Mouse (Mus musculus) stomach, embryonic 16.5 days (tissue): ENCODE data around the gene Upp2. TPM values are rescaled to one million over a fixed set of nuclear protein-coding genes. Genes with fewer than 3 reads are reported as not detected.

Source experiments
- ATAC-seq: fragments of 200-750 bp; cut with Nextera tagmentation; 2 replicates; pipeline ENCODE4 v1.8.0; 2017; ENCODE audit warnings: moderate number of reproducible peaks, moderate TSS enrichment; ENCODE audit not compliant: insufficient read depth, low FRiP score
- H3K27ac ChIP-seq: fragments of 300-500 bp; sonication (generic); 2 replicates; pipeline ENCODE4 v1.5.1; 2014; ENCODE audit warnings: low read length
- H3K27me3 ChIP-seq: fragments of 300-500 bp; sonication (generic); 2 replicates; pipeline ENCODE4 v1.6.1; 2014; ENCODE audit warnings: low read length, control low read depth, mixed read lengths; ENCODE audit not compliant: control insufficient read depth, insufficient read depth
- H3K36me3 ChIP-seq: fragments of 300-500 bp; sonication (generic); 2 replicates; pipeline ENCODE4 v1.6.1; 2014; ENCODE audit warnings: low read length; ENCODE audit not compliant: control insufficient read depth, insufficient read depth
- H3K4me1 ChIP-seq: fragments of 300-500 bp; sonication (generic); 2 replicates; pipeline ENCODE4 v1.6.1; 2014; ENCODE audit warnings: low read length, control low read depth, mixed read lengths; ENCODE audit not compliant: control insufficient read depth, insufficient read depth
- H3K4me2 ChIP-seq: fragments of 300-500 bp; sonication (generic); 2 replicates; pipeline ENCODE4 v1.6.1; 2014; ENCODE audit warnings: low read depth, low read length, mixed read lengths
- H3K4me3 ChIP-seq: fragments of 300-500 bp; sonication (generic); replicated peaks from 2 replicates; pipeline ENCODE4 v1.5.1; 2014; ENCODE audit warnings: mild to moderate bottlenecking, low read length
- H3K9ac ChIP-seq: fragments of 300-500 bp; sonication (generic); 2 replicates; pipeline ENCODE4 v1.6.1; 2014; ENCODE audit warnings: low read length
- H3K9me3 ChIP-seq: fragments of 300-500 bp; sonication (generic); replicated peaks from 2 replicates; pipeline ENCODE4 v1.6.1; 2016; ENCODE audit warnings: low read length, control low read depth; ENCODE audit not compliant: control insufficient read depth
- WGBS: fragments of 180-500 bp; shearing (Covaris S2); extraction: QIAGEN DNeasy Blood & Tissue Kit; methylation state at CpG from one replicate; pipeline ENCODE4 v1.1.7; 2014; 5-methylcytosine and 5-hydroxymethylcytosine counted together
- polyA plus RNA-seq: library from polyadenylated mRNA; unstranded; fragments of >200 nt; fragmentation: Nextera tagmentation; extraction: Ambion mirVana; gene quantifications from 2 replicates; pipeline ENCODE4 v1.2.1, GENCODE M21; 2015

Gene Upp2
- polyA plus RNA-seq, 1 experiment from 2014 or later: 5.5 TPM

- H3K4me1 ChIP-seq: no peaks in the 10 kb centered on the region
- no peaks in the 10 kb centered on the region for H3K36me3 ChIP-seq
- H3K9me3 ChIP-seq: no peaks in the 10 kb centered on the region
- H3K27ac ChIP-seq: peak overlapping the region; percentile 87
- 0 out of 2 replicates have a peak overlapping the region, but pooled peaks have one; percentile 5 for H3K4me2 ChIP-seq
- peak; percentile 78 for ATAC-seq
- no peaks in the 10 kb centered on the region for H3K27me3 ChIP-seq
- no peak overlapping the region for H3K4me3 ChIP-seq
- WGBS: 39% methylated on average over 7 of the region's 7 CpGs
- H3K9ac ChIP-seq: no peak overlapping the region
Measured at GRCm38 (mm10) chr2:58829981-58830742, 263.1 kb downstream of the Upp2 start.

GRCm38 (mm10) chr2:58832253-58832980 lies 265.3 kb downstream of the Upp2 start:
- 92% methylated on average over 20 of the region's 20 CpGs for WGBS
- no peak for ATAC-seq
- no peak overlapping the region for H3K27ac ChIP-seq
- H3K4me1 ChIP-seq: no peaks in the 10 kb centered on the region
- H3K9me3 ChIP-seq: no peaks in the 10 kb centered on the region
- no peak overlapping the region for H3K4me2 ChIP-seq
- H3K27me3 ChIP-seq: no peaks in the 10 kb centered on the region
- H3K4me3 ChIP-seq: no peak overlapping the region
- no peak overlapping the region for H3K9ac ChIP-seq
- no peaks in the 10 kb centered on the region for H3K36me3 ChIP-seq

GRCm38 (mm10) chr2:58841021-58841420 lies 273.9 kb downstream of the Upp2 start:
- Histone ChIP-seq H3K27ac (no peak overlapping the region), H3K9me3 (no peaks in the 10 kb centered on the region), H3K9ac (no peak overlapping the region), H3K4me1 (peaks cover 2% of the 10 kb centered on the region; the same call in 1 of the 2 replicates), H3K36me3 (no peaks in the 10 kb centered on the region), H3K4me3 (no peak overlapping the region), H3K27me3 (no peaks in the 10 kb centered on the region), H3K4me2 (no peak overlapping the region)
- ATAC-seq: no peak
- WGBS: 56% methylated on average over 3 of the region's 3 CpGs

- Histone ChIP-seq H3K27me3 (no peaks in the 10 kb centered on the region), H3K4me1 (peaks cover 2% of the 10 kb centered on the region; the same call in 1 of the 2 replicates), H3K27ac (0 out of 2 replicates have a peak overlapping the region, but pooled peaks have one; percentile 18), H3K4me3 (no peak overlapping the region), H3K9ac (no peak overlapping the region), H3K36me3 (no peaks in the 10 kb centered on the region), H3K9me3 (no peaks in the 10 kb centered on the region), H3K4me2 (no peak overlapping the region)
- 63% methylated on average over 4 of the region's 4 CpGs for WGBS
- ATAC-seq: peak; percentile 56; the same call in 1 of the 2 replicates
Measured at GRCm38 (mm10) chr2:58842443-58842842, 275.3 kb downstream of the Upp2 start.

Other genes with a start within 250 kb of the Upp2 start
- 1.1 and 1.6 TPM in 2 replicates for gene Acvr1c, start 209.4 kb upstream of the Upp2 start, polyA plus RNA-seq
- gene Gm17409, start 97.2 kb upstream of the Upp2 start, polyA plus RNA-seq: not detected in 2 replicates
- gene Acvr1, start 141 bp upstream of the Upp2 start, polyA plus RNA-seq: 5.9 and 6.8 TPM in 2 replicates